Mouse (Mus musculus) CH12F3 (cell line): ENCODE data around the gene Gm20821.
"Not testable (repeated sequence)": the region's sequence is repeated elsewhere in the genome, so short reads cannot be mapped to it uniquely, and the experiment has no call there.

Experiments
- in situ Hi-C: fragments of 300-500 bp; cut with MboI; formaldehyde crosslinking; loops from 2 replicates; pipeline ENCODE4 v1.14.3; 2020; ENCODE audit warnings: low sequenced_read_pairs

Gm20821 gene

GRCm38 (mm10) chrY:9781504-9781903, at the start of gene Gm20821:
TSS of gene Gm20821 (plus strand) at chrY:9781804.
- in situ Hi-C loops: not testable (repeated sequence)
